Mouse (Mus musculus) spleen, adult 2 months (tissue): ENCODE results near the gene Shroom3.

Experiments
- CTCF ChIP-seq: fragments of 200-500 bp; IDR thresholded peaks from 2 replicates; pipeline ENCODE4 v1.5.1; 2011; ENCODE audit warnings: mild to moderate bottlenecking, inconsistent platforms; ENCODE audit not compliant: insufficient read depth, insufficient read length, insufficient replicate concordance; ENCODE audit errors: extremely low read depth
- POLR2A ChIP-seq: fragments of 200-500 bp; IDR thresholded peaks from 2 replicates; pipeline ENCODE4 v1.6.1; 2011; ENCODE audit warnings: low read depth, low read length, inconsistent platforms

DNA sequence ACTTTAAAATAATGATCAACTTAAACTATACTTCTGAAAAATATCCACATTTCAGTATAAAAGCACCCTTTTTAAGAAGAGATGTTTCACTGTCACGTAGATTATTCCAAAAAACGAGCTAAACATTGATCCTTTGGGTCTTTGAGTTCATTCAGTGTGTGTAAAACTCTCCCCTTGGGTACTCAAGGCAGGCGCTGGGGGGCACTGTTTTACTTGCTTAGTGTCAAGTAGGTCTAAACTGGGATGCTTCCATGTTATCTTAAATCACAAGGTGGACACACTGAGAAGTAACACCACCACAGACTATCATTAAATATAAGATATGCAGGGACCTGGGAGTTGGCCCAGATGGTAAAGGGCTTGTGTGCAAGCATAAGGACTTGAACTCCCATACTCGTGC is 49.7 kb upstream of the Shroom3 start:
- TF ChIP-seq CTCF = no peak
- TF ChIP-seq POLR2A = no peak
